Mouse (Mus musculus) ES-Bruce4 (cell line): ENCODE data around the gene Adarb2. TPM values are rescaled to one million over a fixed set of nuclear protein-coding genes. Genes with fewer than 3 reads are reported as not detected.
A peak's percentile ranks its signal among the peaks of the same experiment; 100 is the strongest.

Experiments
- H3K27ac ChIP-seq: 2 replicates; pipeline ENCODE4 v1.5.1; 2012; ENCODE audit warnings: low read length, inconsistent platforms; ENCODE audit not compliant: insufficient read depth
- H3K27me3 ChIP-seq: 2 replicates; pipeline ENCODE4 v1.6.1; 2012; ENCODE audit warnings: mild to moderate bottlenecking, low read length, inconsistent platforms; ENCODE audit not compliant: control insufficient read depth, poor library complexity, insufficient read depth, severe bottlenecking
- H3K36me3 ChIP-seq: 2 replicates; pipeline ENCODE4 v1.6.1; 2012; ENCODE audit warnings: inconsistent platforms, mild to moderate bottlenecking, low read length, moderate library complexity; ENCODE audit not compliant: control insufficient read depth, poor library complexity, insufficient read depth, severe bottlenecking
- H3K4me1 ChIP-seq: one replicate; pipeline ENCODE4 v1.8.1; 2011; ENCODE audit warnings: low read length; ENCODE audit not compliant: control insufficient read depth, insufficient read depth
- H3K4me3 ChIP-seq: 2 replicates; pipeline ENCODE4 v1.5.1; 2011; ENCODE audit warnings: low read depth, mild to moderate bottlenecking, low read length
- H3K9ac ChIP-seq: 2 replicates; pipeline ENCODE4 v1.6.1; 2012; ENCODE audit warnings: low read depth, mild to moderate bottlenecking, inconsistent platforms; ENCODE audit not compliant: poor library complexity, severe bottlenecking
- H3K9me3 ChIP-seq: replicated peaks from 2 replicates; pipeline ENCODE4 v1.6.1; 2012; ENCODE audit warnings: mild to moderate bottlenecking, low read length, inconsistent platforms; ENCODE audit not compliant: control insufficient read depth, poor library complexity, insufficient read depth, severe bottlenecking
- CTCF ChIP-seq: IDR thresholded peaks from one replicate; pipeline ENCODE4 v1.8.1; 2011; ENCODE audit warnings: low read depth, low read length
- EP300 ChIP-seq: IDR thresholded peaks from 2 replicates; pipeline ENCODE4 v1.6.1; 2011; ENCODE audit warnings: low read depth, low read length; ENCODE audit not compliant: insufficient read depth
- POLR2A ChIP-seq: IDR thresholded peaks from one replicate; pipeline ENCODE4 v1.8.1; 2011; ENCODE audit warnings: low read length; ENCODE audit not compliant: insufficient read depth
- polyA plus RNA-seq: library from polyadenylated mRNA; stranded (reverse); fragments of >200 nt; gene quantifications from 2 replicates; pipeline ENCODE4 v1.2.4, GENCODE M21; 2011; ENCODE audit warnings: low read depth; ENCODE audit not compliant: missing spikeins, insufficient read depth, insufficient read length

Gene Adarb2
- polyA plus RNA-seq, 1 experiment, result not detected

GRCm38 (mm10) chr13:8742792-8743191, 540.1 kb downstream of the Adarb2 start:
- no peak for TF ChIP-seq CTCF
- TF ChIP-seq EP300, result no peak
- no peak for TF ChIP-seq POLR2A
- 0 out of 2 replicates have a peak, but pooled peaks cover 3% of the 10 kb centered on the region for H3K9me3 ChIP-seq

GRCm38 (mm10) chr13:8744565-8744964, 541.9 kb downstream of the Adarb2 start:
- TF ChIP-seq POLR2A, result no peak
- TF ChIP-seq CTCF, result peak; percentile 37
- H3K9ac ChIP-seq, result no peak overlapping the region
- H3K4me1 ChIP-seq, result no peaks in the 10 kb centered on the region
- 0 out of 2 replicates have a peak, but pooled peaks cover 3% of the 10 kb centered on the region for H3K9me3 ChIP-seq
- no peaks in the 10 kb centered on the region for H3K27me3 ChIP-seq
- H3K36me3 ChIP-seq, result no peaks in the 10 kb centered on the region
- no peak overlapping the region for H3K27ac ChIP-seq
- no peak overlapping the region for H3K4me3 ChIP-seq

More at GRCm38 (mm10) chr13:8742792-8743191, 540.1 kb downstream of the Adarb2 start:
- no peak overlapping the region for H3K27ac ChIP-seq
- H3K36me3 ChIP-seq, result no peaks in the 10 kb centered on the region
- no peak overlapping the region for H3K9ac ChIP-seq
- no peaks in the 10 kb centered on the region for H3K27me3 ChIP-seq
- no peaks in the 10 kb centered on the region for H3K4me1 ChIP-seq
- no peak overlapping the region for H3K4me3 ChIP-seq

- no peaks in the 10 kb centered on the region for H3K27me3 ChIP-seq
- no peak for TF ChIP-seq EP300
- no peak for TF ChIP-seq POLR2A
- no peak for TF ChIP-seq CTCF
- H3K4me3 ChIP-seq, result no peak overlapping the region
- no peaks in the 10 kb centered on the region for H3K36me3 ChIP-seq
- H3K27ac ChIP-seq, result no peak overlapping the region
- no peak overlapping the region for H3K9ac ChIP-seq
- H3K4me1 ChIP-seq, result no peaks in the 10 kb centered on the region
- 0 out of 2 replicates have a peak, but pooled peaks cover 3% of the 10 kb centered on the region for H3K9me3 ChIP-seq
Measured at GRCm38 (mm10) chr13:8745596-8745995, 542.9 kb downstream of the Adarb2 start.

- H3K27me3 ChIP-seq, result no peaks in the 10 kb centered on the region
- H3K27ac ChIP-seq, result no peak overlapping the region
- peaks cover 10% of the 10 kb centered on the region for H3K9me3 ChIP-seq
- H3K4me1 ChIP-seq, result no peaks in the 10 kb centered on the region
- TF ChIP-seq EP300, result no peak
- H3K4me3 ChIP-seq, result no peak overlapping the region
- H3K9ac ChIP-seq, result no peak overlapping the region
- H3K36me3 ChIP-seq, result no peaks in the 10 kb centered on the region
Measured at GRCm38 (mm10) chr13:8749451-8749850, 546.8 kb downstream of the Adarb2 start.

- Histone ChIP-seq H3K9me3 (peaks cover 8% of the 10 kb centered on the region), H3K4me3 (no peak overlapping the region), H3K4me1 (no peaks in the 10 kb centered on the region), H3K27me3 (no peaks in the 10 kb centered on the region; the same call in 1 of the 2 replicates), H3K36me3 (no peaks in the 10 kb centered on the region), H3K9ac (no peak overlapping the region), H3K27ac (peak overlapping the region; percentile 68)
- TF ChIP-seq CTCF (no peak), POLR2A (no peak)
Measured at GRCm38 (mm10) chr13:8760940-8761339, 558.3 kb downstream of the Adarb2 start.

GRCm38 (mm10) chr13:8769654-8770227, 567.1 kb downstream of the Adarb2 start:
- Histone ChIP-seq H3K4me1 (no peaks in the 10 kb centered on the region), H3K9ac (no peak overlapping the region), H3K27ac (no peak overlapping the region), H3K36me3 (no peaks in the 10 kb centered on the region), H3K27me3 (no peaks in the 10 kb centered on the region), H3K9me3 (peaks cover 16% of the 10 kb centered on the region), H3K4me3 (no peak overlapping the region)
- TF ChIP-seq CTCF (no peak), POLR2A (no peak), EP300 (no peak)
